Mouse (Mus musculus): ENCODE results near the gene Tmed10. TPM values are rescaled to one million over a fixed set of nuclear protein-coding genes. Genes with fewer than 3 reads are reported as not detected.
A peak's percentile ranks its signal among the peaks of the same experiment; 100 is the strongest.

The Tmed10 gene
- 10 to 100 TPM; 36.3 to 96.9 (median 66.9) TPM for total RNA-seq (2018; cell fraction: chromatin; rRNA removed)
- 100 to 1,000 TPM; 295 to 447 (median 378) TPM for total RNA-seq (2018; cell fraction: cytosol; rRNA removed)
- total RNA-seq (2018; cell fraction: nucleus; rRNA removed) = 100 to 1,000 TPM in 25 of 26 experiments, 10 to 100 TPM in 1; 64.6 to 378 (median 214) TPM
- polyA plus RNA-seq (2018) = 317 to 419 TPM (median 387 TPM) in 3 replicates

- Histone ChIP-seq H3K27ac (peak within 1 kb of the TSS; percentile 87), H3K4me3 (ENCODE audit: inconsistent target) (peak within 1 kb of the TSS; percentile 59), H3K79me2 (ENCODE audit: inconsistent target) (peaks cover 43% of the 10 kb centered on the region), H3K36me3 (ENCODE audit: inconsistent target) (no peaks in the 10 kb centered on the region)
- 1% methylated on average over 31 of the region's 37 CpGs for WGBS (ENCODE audit: missing documents)
Measured at GRCm38 (mm10) chr12:85374561-85375272, at the start of gene Tmed10. Gene Tmed10, minus strand, starts transcription at chr12:85374847.

- no peaks in the 10 kb centered on the region for H3K36me3 ChIP-seq (ENCODE audit: inconsistent target)
- H3K27ac ChIP-seq = no peak overlapping the region
- 92% methylated on average over 11 of the region's 11 CpGs for WGBS (ENCODE audit: missing documents)
- no peaks in the 10 kb centered on the region for H3K79me2 ChIP-seq (ENCODE audit: inconsistent target)
- no peak overlapping the region for H3K4me3 ChIP-seq (ENCODE audit: inconsistent target)
Measured at GRCm38 (mm10) chr12:85423236-85423635, 48.6 kb upstream of the Tmed10 start.

- WGBS (ENCODE audit: missing documents) = 89% methylated on average over 8 of the region's 8 CpGs
- H3K36me3 ChIP-seq (ENCODE audit: inconsistent target) = no peaks in the 10 kb centered on the region
Measured at GRCm38 (mm10) chr12:85422536-85422935, 47.9 kb upstream of the Tmed10 start.

GRCm38 (mm10) chr12:85420945-85421344, 46.3 kb upstream of the Tmed10 start:
- H3K4me3 ChIP-seq (ENCODE audit: inconsistent target) = no peak overlapping the region
- H3K36me3 ChIP-seq (ENCODE audit: inconsistent target) = no peaks in the 10 kb centered on the region
- H3K27ac ChIP-seq = no peak overlapping the region
- no peaks in the 10 kb centered on the region for H3K79me2 ChIP-seq (ENCODE audit: inconsistent target)
- WGBS (ENCODE audit: missing documents) = 28% methylated on average over 9 of the region's 9 CpGs

More at GRCm38 (mm10) chr12:85422536-85422935, 47.9 kb upstream of the Tmed10 start:
- no peaks in the 10 kb centered on the region for H3K79me2 ChIP-seq (ENCODE audit: inconsistent target)
- no peak overlapping the region for H3K4me3 ChIP-seq (ENCODE audit: inconsistent target)
- H3K27ac ChIP-seq = no peak overlapping the region

GRCm38 (mm10) chr12:85417845-85418244, 43.2 kb upstream of the Tmed10 start:
- 23% methylated on average over 9 of the region's 9 CpGs for WGBS (ENCODE audit: missing documents)
- Histone ChIP-seq H3K79me2 (ENCODE audit: inconsistent target) (no peaks in the 10 kb centered on the region), H3K4me3 (ENCODE audit: inconsistent target) (no peak overlapping the region), H3K36me3 (ENCODE audit: inconsistent target) (no peaks in the 10 kb centered on the region), H3K27ac (no peak overlapping the region)

- Histone ChIP-seq H3K27ac (no peak overlapping the region), H3K79me2 (ENCODE audit: inconsistent target) (no peaks in the 10 kb centered on the region), H3K4me3 (ENCODE audit: inconsistent target) (no peak overlapping the region), H3K36me3 (ENCODE audit: inconsistent target) (no peaks in the 10 kb centered on the region)
- WGBS (ENCODE audit: missing documents) = 66% methylated on average over 5 of the region's 5 CpGs
Measured at GRCm38 (mm10) chr12:85416298-85416697, 41.7 kb upstream of the Tmed10 start.

GRCm38 (mm10) chr12:85415876-85416275, 41.2 kb upstream of the Tmed10 start:
- no peaks in the 10 kb centered on the region for H3K79me2 ChIP-seq (ENCODE audit: inconsistent target)

GRCm38 (mm10) chr12:85411136-85411535, 36.5 kb upstream of the Tmed10 start:
- Histone ChIP-seq H3K36me3 (ENCODE audit: inconsistent target) (no peaks in the 10 kb centered on the region), H3K27ac (no peak overlapping the region), H3K4me3 (ENCODE audit: inconsistent target) (no peak overlapping the region), H3K79me2 (ENCODE audit: inconsistent target) (no peaks in the 10 kb centered on the region)
- WGBS (ENCODE audit: missing documents) = 81% methylated on average over 2 of the region's 2 CpGs

More at GRCm38 (mm10) chr12:85415876-85416275, 41.2 kb upstream of the Tmed10 start:
- 100% methylated on average over 2 of the region's 3 CpGs for WGBS (ENCODE audit: missing documents)
- H3K4me3 ChIP-seq (ENCODE audit: inconsistent target) = no peak overlapping the region
- H3K27ac ChIP-seq = no peak overlapping the region
- H3K36me3 ChIP-seq (ENCODE audit: inconsistent target) = no peaks in the 10 kb centered on the region

GRCm38 (mm10) chr12:85397960-85398272, 23.3 kb upstream of the Tmed10 start:
- H3K27ac ChIP-seq = peak overlapping the region; percentile 60
- no peaks in the 10 kb centered on the region for H3K36me3 ChIP-seq (ENCODE audit: inconsistent target)
- no peaks in the 10 kb centered on the region for H3K79me2 ChIP-seq (ENCODE audit: inconsistent target)
- 71% methylated on average over 4 of the region's 4 CpGs for WGBS (ENCODE audit: missing documents)
- no peak overlapping the region for H3K4me3 ChIP-seq (ENCODE audit: inconsistent target)

GRCm38 (mm10) chr12:85397063-85397959, 22.7 kb upstream of the Tmed10 start:
- peak overlapping the region; percentile 60 for H3K27ac ChIP-seq
- H3K79me2 ChIP-seq (ENCODE audit: inconsistent target) = no peaks in the 10 kb centered on the region
- no peak overlapping the region for H3K4me3 ChIP-seq (ENCODE audit: inconsistent target)
- 54% methylated on average over 18 of the region's 18 CpGs for WGBS (ENCODE audit: missing documents)
- no peaks in the 10 kb centered on the region for H3K36me3 ChIP-seq (ENCODE audit: inconsistent target)

GRCm38 (mm10) chr12:85393981-85394380, 19.3 kb upstream of the Tmed10 start:
- Histone ChIP-seq H3K27ac (peak overlapping the region; percentile 91), H3K79me2 (ENCODE audit: inconsistent target) (no peaks in the 10 kb centered on the region), H3K36me3 (ENCODE audit: inconsistent target) (no peaks in the 10 kb centered on the region), H3K4me3 (ENCODE audit: inconsistent target) (no peak overlapping the region)
- WGBS (ENCODE audit: missing documents) = 2% methylated on average over 7 of the region's 7 CpGs

- peak overlapping the region; percentile 91 for H3K27ac ChIP-seq
- no peaks in the 10 kb centered on the region for H3K79me2 ChIP-seq (ENCODE audit: inconsistent target)
- 27% methylated on average over 4 of the region's 5 CpGs for WGBS (ENCODE audit: missing documents)
- H3K36me3 ChIP-seq (ENCODE audit: inconsistent target) = no peaks in the 10 kb centered on the region
- H3K4me3 ChIP-seq (ENCODE audit: inconsistent target) = no peak overlapping the region
Measured at GRCm38 (mm10) chr12:85393526-85393925, 18.9 kb upstream of the Tmed10 start.

GRCm38 (mm10) chr12:85391148-85391547, 16.5 kb upstream of the Tmed10 start:
- Histone ChIP-seq H3K36me3 (ENCODE audit: inconsistent target) (no peaks in the 10 kb centered on the region), H3K4me3 (ENCODE audit: inconsistent target) (no peak overlapping the region), H3K27ac (peak overlapping the region; percentile 39), H3K79me2 (ENCODE audit: inconsistent target) (no peaks in the 10 kb centered on the region)
- WGBS (ENCODE audit: missing documents) = 23% methylated on average over 7 of the region's 7 CpGs

GRCm38 (mm10) chr12:85389204-85390185, 14.8 kb upstream of the Tmed10 start:
- 55% methylated on average over 15 of the region's 15 CpGs for WGBS (ENCODE audit: missing documents)
- no peaks in the 10 kb centered on the region for H3K36me3 ChIP-seq (ENCODE audit: inconsistent target)
- H3K27ac ChIP-seq = peak overlapping the region; percentile 24
- no peak overlapping the region for H3K4me3 ChIP-seq (ENCODE audit: inconsistent target)
- H3K79me2 ChIP-seq (ENCODE audit: inconsistent target) = no peaks in the 10 kb centered on the region

All from macrophage (primary cell).